In genomic region chr12:102302831-102303351, GRCm38 (mm10) we compare ENCODE assay signal across 9 mouse cellular contexts. TPM values are rescaled to one million over a fixed set of nuclear protein-coding genes. Genes with fewer than 3 reads are reported as not detected.
DNase-seq lines count a peak whose midpoint lies in the region; ATAC-seq and TF ChIP-seq lines count a peak whose summit lies in the region.
"Had no signal": no experiment of that assay in that cellular context is flagged by ENCODE, and none has a peak within 500 bp of the region (broad histone marks: within the 10 kb centered on the region; RNA-seq: fewer than 3 reads in every experiment).

No protein-coding gene starts in this region.

- no peaks in the 10 kb centered on the region for H3K27me3 ChIP-seq in hindbrain, embryonic 15.5 days
- no peaks in the 10 kb centered on the region for H3K27me3 ChIP-seq in hindbrain, embryonic 11.5 days (ENCODE audit: control insufficient read depth, insufficient read depth, low read length)
- H3K27me3 ChIP-seq in intestine, embryonic 15.5 days (replicated peaks), result no peaks in the 10 kb centered on the region
- no peaks in the 10 kb centered on the region for H3K27me3 ChIP-seq in lung, embryonic 16.5 days (ENCODE audit: control insufficient read depth, insufficient read depth, low read depth, low read length)
- H3K27me3 ChIP-seq: liver, embryonic 15.5 days had no signal

- no peak overlapping the region for H3K4me3 ChIP-seq in hindbrain, embryonic 15.5 days
- H3K4me3 ChIP-seq in hindbrain, embryonic 11.5 days (ENCODE audit: low read depth, low read length), result no peak overlapping the region
- H3K4me3 ChIP-seq in cortical plate, adult 2 months (ENCODE audit: insufficient read depth, low read length), result no peak overlapping the region
- H3K4me3 ChIP-seq in intestine, embryonic 15.5 days (replicated peaks), result no peak overlapping the region
- H3K4me3 ChIP-seq in lung, embryonic 16.5 days (ENCODE audit: low read length), result no peak overlapping the region
- H3K4me3 ChIP-seq: liver, embryonic 15.5 days had no signal

- WGBS in hindbrain, embryonic 15.5 days, result 73% methylated on average over 4 of the region's 4 CpGs
- 60% methylated on average over 4 of the region's 4 CpGs for WGBS in hindbrain, embryonic 11.5 days
- WGBS in intestine, embryonic 15.5 days, result 60% methylated on average over 4 of the region's 4 CpGs
- WGBS in lung, embryonic 16.5 days, result 62% methylated on average over 4 of the region's 4 CpGs

- ATAC-seq in hindbrain, embryonic 15.5 days (ENCODE audit: low FRiP score, low read depth), result 0 out of 2 replicates have a peak, but pooled peaks have one; percentile 23
- no peak for ATAC-seq in hindbrain, embryonic 11.5 days (ENCODE audit: low FRiP score)
- peak; percentile 22; the same call in 1 of the 2 replicates for ATAC-seq in intestine, embryonic 15.5 days
- ATAC-seq in lung, embryonic 16.5 days (ENCODE audit: low read depth), result peak; percentile 89
- no peak for ATAC-seq in megakaryocyte-erythroid progenitor cell, adult 5-6 weeks (replicated peaks; ENCODE audit: low FRiP score, low TSS enrichment, poor library complexity, severe bottlenecking)

- H3K4me2 ChIP-seq in hindbrain, embryonic 15.5 days, result no peak overlapping the region
- H3K4me2 ChIP-seq in hindbrain, embryonic 11.5 days (replicated peaks; ENCODE audit: low read depth, low read length), result no peak overlapping the region
- H3K4me2 ChIP-seq in intestine, embryonic 15.5 days (replicated peaks), result no peak overlapping the region
- H3K4me2 ChIP-seq in lung, embryonic 16.5 days (ENCODE audit: low read depth, low read length), result no peak overlapping the region
- H3K4me2 ChIP-seq: liver, embryonic 15.5 days had no signal

- H3K36me3 ChIP-seq in hindbrain, embryonic 15.5 days, result no peaks in the 10 kb centered on the region
- no peaks in the 10 kb centered on the region for H3K36me3 ChIP-seq in hindbrain, embryonic 11.5 days (ENCODE audit: control insufficient read depth, insufficient read depth, low read length)
- no peaks in the 10 kb centered on the region for H3K36me3 ChIP-seq in intestine, embryonic 15.5 days
- H3K36me3 ChIP-seq in lung, embryonic 16.5 days (ENCODE audit: control insufficient read depth, insufficient read depth, low read length), result no peaks in the 10 kb centered on the region
- H3K36me3 ChIP-seq: liver, embryonic 15.5 days had no signal

- no peaks in the 10 kb centered on the region for H3K9me3 ChIP-seq in hindbrain, embryonic 15.5 days
- no peaks in the 10 kb centered on the region for H3K9me3 ChIP-seq in hindbrain, embryonic 11.5 days (ENCODE audit: control insufficient read depth, low read length)
- no peaks in the 10 kb centered on the region for H3K9me3 ChIP-seq in intestine, embryonic 15.5 days
- no peaks in the 10 kb centered on the region for H3K9me3 ChIP-seq in lung, embryonic 16.5 days (ENCODE audit: control insufficient read depth, low read length)
- H3K9me3 ChIP-seq: liver, embryonic 15.5 days had no signal

- peaks cover 39% of the 10 kb centered on the region for H3K4me1 ChIP-seq in hindbrain, embryonic 15.5 days (replicated peaks)
- 0 out of 2 replicates have a peak, but pooled peaks cover 2% of the 10 kb centered on the region for H3K4me1 ChIP-seq in hindbrain, embryonic 11.5 days (replicated peaks; ENCODE audit: control insufficient read depth, insufficient read depth, low read length)
- H3K4me1 ChIP-seq in cortical plate, adult 2 months (ENCODE audit: control insufficient read depth, insufficient read depth, low read length), result peaks cover 11% of the 10 kb centered on the region
- peaks cover 54% of the 10 kb centered on the region for H3K4me1 ChIP-seq in intestine, embryonic 15.5 days (replicated peaks)
- H3K4me1 ChIP-seq in lung, embryonic 16.5 days (replicated peaks; ENCODE audit: control insufficient read depth, insufficient read depth, low read length), result peaks cover 58% of the 10 kb centered on the region

- no peak for TF ChIP-seq CTCF in cortical plate, adult 2 months (IDR thresholded peaks at IDR 0.05; ENCODE audit: extremely low read depth, insufficient read depth, low read length)

- no peak overlapping the region for H3K9ac ChIP-seq in hindbrain, embryonic 15.5 days
- no peak overlapping the region for H3K9ac ChIP-seq in hindbrain, embryonic 11.5 days (ENCODE audit: low read depth, low read length)
- no peak overlapping the region for H3K9ac ChIP-seq in intestine, embryonic 15.5 days
- no peak overlapping the region for H3K9ac ChIP-seq in lung, embryonic 16.5 days (ENCODE audit: low read length)
- H3K9ac ChIP-seq: liver, embryonic 15.5 days had no signal

- DNase-seq in hindbrain, embryonic 11.5 days (ENCODE audit: low spot score), result no peak
- no peak for DNase-seq in layer of hippocampus, postnatal 25 days (ENCODE audit: extremely low spot score in 1 of 2, low spot score in 1 of 2)
- DNase-seq in natural killer cell, adult 2 months (ENCODE audit: low spot score in 2 of 2), result no peak

- TF ChIP-seq POLR2A in cortical plate, adult 2 months (IDR thresholded peaks at IDR 0.05; ENCODE audit: extremely low read depth, insufficient read depth, low read length), result no peak

- H3K27ac ChIP-seq in hindbrain, embryonic 15.5 days (replicated peaks), result no peak overlapping the region; the same call in 1 of the 2 replicates
- H3K27ac ChIP-seq in hindbrain, embryonic 11.5 days (ENCODE audit: low read depth, low read length), result no peak overlapping the region
- H3K27ac ChIP-seq in cortical plate, adult 2 months (ENCODE audit: insufficient read depth, low read length), result peak overlapping the region; percentile 74; the same call in 1 of the 2 replicates
- peak overlapping the region; percentile 42 for H3K27ac ChIP-seq in intestine, embryonic 15.5 days
- peak overlapping the region; percentile 79 for H3K27ac ChIP-seq in lung, embryonic 16.5 days (ENCODE audit: low read length)
- H3K27ac ChIP-seq: liver, embryonic 15.5 days had no signal

RNA-seq across cellular contexts. Expression of gene Rin3, which starts 20.0 kb away (rescaled TPM):
- polyA plus RNA-seq in hindbrain, embryonic 15.5 days (2015; fragmentation: Nextera tagmentation; extraction: Ambion mirVana), result 2.8 and 3.3 TPM in 2 replicates
- polyA plus RNA-seq in hindbrain, embryonic 11.5 days (2014; fragmentation: Nextera tagmentation; extraction: Ambion mirVana), result 3.1 and 5.0 TPM in 2 replicates
- 1.4 and 1.7 TPM in 2 replicates for polyA plus RNA-seq in cortical plate, adult 2 months (2012; rRNA removed)
- 9.4 and 11.8 TPM in 2 replicates for polyA plus RNA-seq in intestine, embryonic 15.5 days (2015; fragmentation: Nextera tagmentation; extraction: Ambion mirVana)
- 16.4 and 16.7 TPM in 2 replicates for polyA plus RNA-seq in lung, embryonic 16.5 days (2015; fragmentation: Nextera tagmentation; extraction: Ambion mirVana)
- 1 to 10 TPM; 2.5 to 3.1 TPM for total RNA-seq in layer of hippocampus, postnatal 25 days (2021)
- total RNA-seq in megakaryocyte-erythroid progenitor cell, adult 5-6 weeks (2014; fragmentation: Nextera tagmentation), result 30.2 and 32.2 TPM in 2 replicates
- 4.5 and 14.7 TPM in 2 replicates for total RNA-seq in megakaryocyte-erythroid progenitor cell, adult 5-6 weeks (2017)

Comparison
In these comparisons a context has a peak if more than half of its experiments do, and no peak if none do; other contexts are left out.
1. ATAC-seq: peak in hindbrain, embryonic 15.5 days (single experiment), intestine, embryonic 15.5 days (single experiment) and lung, embryonic 16.5 days (single experiment); none in hindbrain, embryonic 11.5 days (single experiment) and megakaryocyte-erythroid progenitor cell, adult 5-6 weeks (single experiment).
2. H3K27ac ChIP-seq: peak in cortical plate, adult 2 months (single experiment), intestine, embryonic 15.5 days (single experiment) and lung, embryonic 16.5 days (single experiment); none in hindbrain, embryonic 15.5 days (single experiment) and hindbrain, embryonic 11.5 days (single experiment).